Mouse (Mus musculus) cerebellum, postnatal 10 days (tissue): ENCODE results near the gene Irak2.
"Not testable (repeated sequence)": the region's sequence is repeated elsewhere in the genome, so short reads cannot be mapped to it uniquely, and the experiment has no call there.

ENCODE experiments used
- DNase-seq, 2 experiments: peaks; one replicate each; pipeline ENCODE4 v3.0.0; 2021; ENCODE audit warnings: mixed read lengths in 2 of 2

The Irak2 gene

GRCm38 (mm10) chr6:113672029-113672428 is 33.8 kb downstream of the Irak2 start:
- not testable (repeated sequence) for DNase-seq

DNA sequence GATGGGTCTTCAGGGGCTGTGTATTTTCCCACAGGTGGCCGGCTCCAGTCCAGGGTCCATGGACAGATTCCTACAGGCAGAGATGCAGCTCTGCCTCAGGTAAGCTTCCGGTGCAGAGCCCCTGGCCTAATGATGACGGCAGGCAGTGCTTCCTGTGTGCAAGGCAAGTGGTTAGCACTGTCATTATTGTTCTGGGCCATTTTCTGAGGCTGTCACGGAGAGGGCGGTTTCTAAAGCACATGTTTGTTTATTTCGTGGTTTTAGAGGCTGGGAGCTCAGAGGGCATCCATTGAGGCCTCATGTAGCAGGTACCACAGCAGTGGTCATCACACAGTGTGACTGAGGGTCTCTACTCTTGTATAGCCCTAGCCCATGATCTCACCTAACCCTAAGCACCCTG is 34.7 kb downstream of the Irak2 start:
- no peak for DNase-seq

DNA sequence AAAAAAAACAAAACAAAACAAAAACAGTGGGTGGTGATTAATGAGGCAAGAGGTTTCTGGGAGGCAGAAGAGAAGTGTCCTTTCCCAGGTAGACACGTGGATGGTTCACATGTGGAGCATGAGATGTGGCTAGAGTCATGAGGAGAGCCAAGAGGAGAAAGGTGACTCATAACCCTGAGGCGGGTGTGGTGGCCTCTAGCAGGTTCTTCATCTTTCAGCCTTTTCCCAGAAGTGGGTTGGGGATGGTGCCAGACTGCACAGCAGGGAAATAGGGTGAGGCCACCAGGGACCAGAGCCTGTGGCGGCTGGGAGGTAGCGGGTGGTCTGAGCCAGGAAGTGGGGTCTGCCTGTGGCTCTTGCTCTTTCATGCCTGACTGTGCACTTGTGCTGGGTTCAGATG is 37.0 kb downstream of the Irak2 start:
- no peak for DNase-seq

DNA sequence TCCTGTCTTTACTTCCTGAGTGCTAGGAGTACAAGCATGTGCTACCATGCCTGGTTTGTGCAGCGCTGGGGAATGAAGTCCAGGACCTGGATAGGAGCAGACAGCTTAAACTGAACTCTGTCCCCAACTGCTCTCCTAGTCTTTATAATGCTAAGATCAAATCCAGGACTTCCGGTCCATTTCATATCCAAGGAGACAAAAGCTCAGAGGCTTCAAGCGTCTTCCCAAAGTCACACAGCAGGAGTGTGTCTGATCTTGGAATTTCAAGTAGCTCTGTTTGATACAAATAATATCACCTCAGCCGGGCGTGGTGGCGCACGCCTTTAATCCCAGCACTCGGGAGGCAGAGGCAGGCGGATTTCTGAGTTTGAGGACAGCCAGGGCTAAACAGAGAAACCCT is 37.7 kb downstream of the Irak2 start:
- DNase-seq: no peak

DNA sequence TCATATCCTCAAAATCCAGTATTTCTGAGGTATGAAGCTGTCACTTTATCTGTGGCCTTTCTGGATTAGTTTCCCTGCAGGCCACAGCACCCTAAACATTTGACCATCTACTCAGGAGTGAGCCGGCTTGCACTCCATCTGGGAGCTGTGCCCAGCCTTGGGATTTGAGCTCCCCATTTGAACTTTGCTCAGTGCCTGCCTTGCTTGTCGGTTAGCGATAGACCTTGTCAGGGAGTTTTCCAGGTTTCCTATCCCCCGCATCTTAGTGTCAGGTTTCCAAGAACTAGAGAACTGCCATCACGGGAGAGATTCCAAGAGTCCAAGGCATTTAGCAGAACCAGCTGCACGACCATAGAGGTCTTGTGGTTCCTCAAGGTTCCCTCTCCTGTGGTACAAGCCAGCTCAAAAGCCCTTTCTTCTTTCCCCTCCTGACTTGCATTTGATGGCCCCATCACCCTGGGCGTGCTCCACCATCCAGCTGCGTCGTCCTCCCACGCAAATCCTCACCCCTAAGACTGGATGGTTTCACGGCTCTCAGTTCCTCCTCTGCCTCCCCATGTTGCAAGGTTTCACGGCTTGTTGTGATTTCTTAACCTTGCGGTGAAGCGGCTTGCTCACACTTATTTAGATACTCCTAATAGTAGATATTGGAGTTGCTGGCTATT is 38.9 kb downstream of the Irak2 start:
- DNase-seq: no peak

GRCm38 (mm10) chr6:113678246-113679012 is 40.2 kb downstream of the Irak2 start:
- DNase-seq: peak; percentile 40 to 55

- DNase-seq: no peak
Observed at GRCm38 (mm10) chr6:113679993-113680566, 41.8 kb downstream of the Irak2 start.

GRCm38 (mm10) chr6:113681271-113681670 is 43.0 kb downstream of the Irak2 start:
- DNase-seq: peak; percentile 87 to 92

DNA sequence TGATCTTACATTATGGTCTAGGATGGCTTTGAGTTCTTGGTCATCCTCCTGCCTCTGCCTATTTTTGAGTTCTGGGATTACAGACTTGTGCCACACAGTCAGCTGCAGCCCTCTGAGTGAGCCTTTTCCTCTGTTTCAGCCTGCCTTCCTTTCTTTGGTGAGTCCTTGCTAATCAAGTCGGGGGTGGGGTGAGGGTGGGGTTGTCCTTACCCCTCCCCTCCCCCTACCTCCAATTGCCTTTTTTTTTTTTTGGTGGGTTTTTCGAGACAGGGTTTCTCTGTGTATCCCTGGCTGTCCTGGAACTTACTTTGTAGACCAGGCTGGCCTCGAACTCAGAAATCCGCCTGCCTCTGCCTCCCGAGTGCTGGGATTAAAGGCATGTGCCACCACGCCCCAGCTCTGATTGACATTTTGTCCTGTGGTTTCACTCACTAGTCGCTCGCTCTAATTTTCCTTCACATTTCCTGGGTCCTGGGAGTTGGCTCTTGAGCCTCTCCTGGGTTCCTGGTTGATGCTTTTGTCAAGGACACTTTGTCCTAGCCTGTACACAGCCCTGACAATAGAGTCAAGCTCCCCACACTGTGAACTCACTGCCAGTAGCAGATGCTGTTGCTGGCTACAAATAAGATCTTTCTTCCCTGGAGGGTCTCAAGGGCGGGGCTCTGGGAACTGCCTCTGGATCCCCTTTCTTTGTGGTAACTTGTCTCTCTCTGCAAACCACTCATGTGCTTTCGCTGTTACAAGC is 45.0 kb downstream of the Irak2 start:
- DNase-seq: no peak

DNA sequence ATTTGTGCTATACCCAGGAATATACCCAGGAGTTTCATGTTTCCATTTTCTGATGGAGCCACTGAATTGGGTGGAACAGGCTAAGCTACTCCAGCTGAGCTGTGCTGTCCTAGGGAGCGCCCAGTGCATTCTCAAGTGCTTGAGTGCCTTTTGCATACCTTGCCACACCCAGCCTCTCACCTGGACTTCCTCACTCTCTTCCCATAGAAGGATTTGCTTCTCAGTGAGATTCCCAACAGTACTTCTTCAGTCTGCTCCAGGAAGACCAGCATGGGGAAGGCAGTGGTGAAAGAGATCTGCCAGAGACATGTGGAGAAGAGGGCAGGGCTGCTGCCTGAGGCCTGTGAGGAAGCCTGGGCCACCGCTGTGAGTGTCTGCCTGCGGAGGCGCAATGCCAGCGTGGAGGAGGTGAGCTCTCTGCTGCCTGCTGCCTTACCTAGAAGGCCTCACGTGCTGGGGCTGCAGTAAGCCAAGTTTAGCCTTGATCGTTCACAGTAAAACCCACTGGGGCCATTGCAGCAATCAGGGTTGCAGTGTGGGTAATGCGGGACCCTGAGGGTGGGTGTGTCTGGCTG is 48.4 kb downstream of the Irak2 start:
- DNase-seq: peak; percentile 61 to 83

DNA sequence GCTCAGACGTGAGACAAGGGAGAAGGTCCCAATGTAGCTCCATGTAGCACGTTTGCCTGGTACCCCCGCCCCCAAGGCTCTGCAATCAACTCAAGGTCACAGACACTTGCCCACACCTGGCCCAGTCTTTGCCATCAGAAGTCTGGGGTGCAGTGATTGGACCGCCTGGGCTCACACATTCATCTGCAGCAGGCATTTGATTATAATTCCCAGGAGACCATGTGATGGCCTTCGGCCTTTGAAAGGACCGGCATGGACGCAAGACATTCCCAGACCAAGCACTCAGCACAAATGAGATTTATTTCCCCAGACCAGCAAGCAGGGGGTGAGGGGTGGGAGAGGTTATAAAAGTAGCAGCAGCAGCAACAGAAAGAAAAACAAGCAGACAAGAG is 51.7 kb downstream of the Irak2 start:
- no peak for DNase-seq

- peak in 1 of 2 experiments; percentile 26 for DNase-seq
Observed at GRCm38 (mm10) chr6:113690400-113691083, 52.3 kb downstream of the Irak2 start.

DNA sequence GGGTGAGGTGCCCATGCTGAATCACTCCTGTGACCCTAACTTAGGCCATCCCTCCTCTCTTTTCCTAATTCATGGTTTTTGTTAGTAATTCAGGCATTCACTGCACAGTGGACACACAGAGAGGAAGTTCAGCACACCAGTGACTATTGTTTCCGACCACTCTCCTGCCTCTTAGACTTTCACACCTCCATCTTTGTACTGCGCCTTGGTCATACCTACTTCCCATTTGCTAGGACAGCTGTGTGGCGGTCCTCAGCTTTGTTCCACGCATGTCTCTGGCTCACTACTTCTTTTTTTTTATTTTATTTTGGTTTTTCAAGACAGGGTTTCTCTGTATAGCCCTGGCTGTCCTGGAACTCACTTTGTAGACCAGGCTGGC is 52.8 kb downstream of the Irak2 start:
- no peak for DNase-seq

- DNase-seq: no peak
Observed at GRCm38 (mm10) chr6:113692661-113693133, 54.4 kb downstream of the Irak2 start.

- DNase-seq: no peak
Observed at GRCm38 (mm10) chr6:113693377-113693776, 55.1 kb downstream of the Irak2 start.

- DNase-seq: no peak
Observed at GRCm38 (mm10) chr6:113695203-113695602, 56.9 kb downstream of the Irak2 start.

GRCm38 (mm10) chr6:113695766-113696355 is 57.6 kb downstream of the Irak2 start:
- no peak for DNase-seq

GRCm38 (mm10) chr6:113696582-113697221 is 58.4 kb downstream of the Irak2 start, which contains the start of gene Tatdn2:
Tatdn2 (plus strand) TSS chr6:113697050.
- peak; percentile 95 to 97 for DNase-seq

DNA sequence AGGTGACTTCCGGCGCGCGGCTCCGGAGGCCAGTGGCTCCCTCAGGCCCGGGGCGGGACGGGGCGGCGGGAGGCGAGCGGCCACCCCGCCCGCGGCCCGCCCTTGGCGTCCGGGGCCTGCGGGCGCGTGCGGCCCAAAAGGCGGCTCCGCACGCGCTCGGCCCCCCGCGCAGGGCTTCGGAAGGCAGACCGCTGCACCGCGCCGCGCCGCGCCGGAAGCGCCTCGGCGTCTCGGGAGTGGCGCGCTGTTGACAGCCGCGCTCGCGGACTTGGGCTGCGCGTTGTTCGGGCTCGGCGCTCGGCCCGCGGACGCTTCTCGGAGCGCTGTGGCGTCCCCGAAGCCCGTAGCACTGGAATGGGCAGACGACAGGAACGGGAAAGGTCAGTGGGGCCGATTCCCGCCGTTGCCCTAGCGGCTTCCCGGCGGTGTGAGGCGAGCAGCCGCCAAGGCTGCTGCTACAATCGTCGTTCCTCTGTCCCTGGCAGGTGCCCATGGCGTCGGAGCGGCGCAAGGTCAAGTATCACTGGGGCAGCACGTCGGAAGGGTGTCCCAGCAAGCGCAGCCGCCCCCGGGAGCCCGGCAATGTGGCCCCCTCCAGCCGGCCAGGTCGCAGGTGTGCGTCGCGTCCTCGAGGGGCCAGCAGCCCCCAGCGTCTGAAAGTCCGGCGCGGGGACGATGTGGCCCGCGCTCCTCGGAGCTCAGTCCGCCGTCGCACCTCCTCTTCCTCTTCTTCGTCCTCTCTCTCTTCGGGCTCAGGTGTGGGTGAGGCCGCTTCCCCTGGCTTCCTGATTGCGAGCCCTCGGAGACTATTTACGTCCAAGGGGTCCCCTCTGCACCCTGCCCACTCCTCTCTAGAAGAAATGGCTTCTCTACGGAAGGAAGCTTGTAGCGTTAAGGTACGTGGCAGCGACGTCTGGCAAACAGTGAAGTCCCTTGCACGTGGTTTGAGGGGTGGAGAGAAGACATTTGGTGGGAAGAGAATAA is 59.2 kb downstream of the Irak2 start:
- peak; percentile 52 to 62 for DNase-seq

DNA sequence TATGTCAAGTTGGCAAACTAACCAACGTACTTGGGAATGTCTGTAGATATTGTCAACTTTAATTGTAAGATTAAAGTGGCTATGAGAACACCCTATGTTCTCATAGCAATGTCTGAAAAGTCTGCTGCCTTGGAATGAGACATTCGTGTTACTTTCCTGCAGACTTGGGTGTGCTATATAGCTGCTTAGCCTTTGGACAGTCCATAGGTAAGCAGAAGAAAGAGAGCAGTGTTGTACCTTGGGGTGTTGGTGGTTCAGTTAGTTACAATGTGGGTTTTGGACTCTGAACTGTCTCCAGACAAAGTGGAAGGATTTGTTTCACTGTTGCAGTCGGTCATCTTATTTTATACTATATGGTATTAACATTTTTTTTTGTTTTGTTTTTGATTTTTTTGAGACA is 74.5 kb downstream of the Irak2 start:
- DNase-seq: no peak
